Mouse (Mus musculus): ENCODE results near the gene Tuba4a. TPM values are rescaled to one million over a fixed set of nuclear protein-coding genes. Genes with fewer than 3 reads are reported as not detected.

The Tuba4a gene
- total RNA-seq, 2 experiments from 2014 or later = 973 to 1,125 TPM

Small RNA genes within 50 kb of the gene (microRNA-seq; reads per million reads assigned to microRNA genes)
- 0 reads per million in 2 experiments for gene Gm27943

Other genes starting within 250 kb of the Tuba4a start
- gene Nhej1, start 94.7 kb downstream of the Tuba4a start, total RNA-seq (2021) = 1 to 10 TPM; 3.8 to 4.6 TPM
- gene Slc23a3, start 86.0 kb downstream of the Tuba4a start, total RNA-seq (2021) = under 1 TPM; 0.32 to 0.49 TPM
- 10 to 100 TPM; 22.5 to 27.4 TPM for gene Cnppd1, start 77.2 kb downstream of the Tuba4a start, total RNA-seq (2021)
- 10 to 100 TPM; 20.3 to 23.0 TPM for gene Retreg2, start 77.1 kb downstream of the Tuba4a start, total RNA-seq (2021)
- 10 to 100 TPM; 12.1 to 14.1 TPM for gene Zfand2b, start 51.2 kb downstream of the Tuba4a start, total RNA-seq (2021)
- 10 to 100 TPM; 28.5 to 29.4 TPM for gene Abcb6, start 39.5 kb downstream of the Tuba4a start, total RNA-seq (2021)
- gene Ankzf1, start 27.7 kb downstream of the Tuba4a start, total RNA-seq (2021) = 10 to 100 TPM in 1 of 2 experiments, 1 to 10 TPM in 1; 7.8 to 10.8 TPM
- 10 to 100 TPM; 58.8 to 68.8 TPM for gene Atg9a, start 27.7 kb downstream of the Tuba4a start, total RNA-seq (2021)
- gene Glb1l, start 9.1 kb downstream of the Tuba4a start, total RNA-seq (2021) = 1 to 10 TPM; 2.0 to 2.5 TPM
- gene Stk16, start 9.0 kb downstream of the Tuba4a start, total RNA-seq (2021) = 10 to 100 TPM; 35.8 to 36.5 TPM
- not detected for gene A630095N17Rik, start 12.2 kb upstream of the Tuba4a start, total RNA-seq (2021)
- gene Dnajb2, start 16.5 kb upstream of the Tuba4a start, total RNA-seq (2021) = 100 to 1,000 TPM; 123 to 127 TPM
- gene Ptprn, start 44.6 kb upstream of the Tuba4a start, total RNA-seq (2021) = 1 to 10 TPM; 1.2 to 2.0 TPM
- gene Resp18, start 58.5 kb upstream of the Tuba4a start, total RNA-seq (2021) = not detected
- gene Dnpep, start 98.1 kb upstream of the Tuba4a start, total RNA-seq (2021) = 10 to 100 TPM; 80.9 to 88.3 TPM
- gene Des, start 140.5 kb upstream of the Tuba4a start, total RNA-seq (2021) = 1,000 to 10,000 TPM; 1,347 to 1,386 TPM
- gene Speg, start 155.4 kb upstream of the Tuba4a start, total RNA-seq (2021) = 100 to 1,000 TPM; 115 TPM
- 10 to 100 TPM; 34.5 to 38.2 TPM for gene Gmppa, start 216.1 kb upstream of the Tuba4a start, total RNA-seq (2021)
- gene Asic4, start 230.6 kb upstream of the Tuba4a start, total RNA-seq (2021) = not detected

Measured in heart, adult 18-20 months (tissue).